Mouse (Mus musculus): ENCODE results near the gene Fryl. TPM values are rescaled to one million over a fixed set of nuclear protein-coding genes. Genes with fewer than 3 reads are reported as not detected.

The Fryl gene
- polyA plus RNA-seq, 1 experiment from 2014 or later, result 24.2 TPM

GRCm38 (mm10) chr5:73222397-73222796 is 34.0 kb downstream of the Fryl start:
- DNase-seq (ENCODE audit: low spot score), result peak; percentile 38
- no peaks in the 10 kb centered on the region for H3K27me3 ChIP-seq (ENCODE audit: control insufficient read depth, insufficient read depth, low read length)
- 46% methylated on average over 6 of the region's 6 CpGs for WGBS
- no peak overlapping the region for H3K4me3 ChIP-seq (ENCODE audit: low read depth, low read length)
- H3K4me1 ChIP-seq (ENCODE audit: control insufficient read depth, insufficient read depth, low read length), result no peaks in the 10 kb centered on the region
- no peak overlapping the region for H3K4me2 ChIP-seq (ENCODE audit: low read depth, severe bottlenecking)
- no peaks in the 10 kb centered on the region for H3K36me3 ChIP-seq (ENCODE audit: control insufficient read depth, insufficient read depth, low read length)
- H3K27ac ChIP-seq (replicated peaks; ENCODE audit: low read depth, low read length), result no peak overlapping the region
- no peak overlapping the region for H3K9ac ChIP-seq (ENCODE audit: low read length)
- ATAC-seq (ENCODE audit: insufficient number of reproducible peaks, low FRiP score, low TSS enrichment, low read depth), result no peak
- no peaks in the 10 kb centered on the region for H3K9me3 ChIP-seq (ENCODE audit: control insufficient read depth, low read length)

GRCm38 (mm10) chr5:73221826-73222225 is 34.6 kb downstream of the Fryl start:
- Histone ChIP-seq H3K36me3 (ENCODE audit: control insufficient read depth, insufficient read depth, low read length) (no peaks in the 10 kb centered on the region), H3K9ac (ENCODE audit: low read length) (no peak overlapping the region), H3K27me3 (ENCODE audit: control insufficient read depth, insufficient read depth, low read length) (no peaks in the 10 kb centered on the region), H3K4me2 (ENCODE audit: low read depth, severe bottlenecking) (no peak overlapping the region), H3K9me3 (ENCODE audit: control insufficient read depth, low read length) (no peaks in the 10 kb centered on the region), H3K4me1 (ENCODE audit: control insufficient read depth, insufficient read depth, low read length) (no peaks in the 10 kb centered on the region), H3K27ac (replicated peaks; ENCODE audit: low read depth, low read length) (no peak overlapping the region), H3K4me3 (ENCODE audit: low read depth, low read length) (no peak overlapping the region)
- DNase-seq (ENCODE audit: low spot score) (no peak), ATAC-seq (ENCODE audit: insufficient number of reproducible peaks, low FRiP score, low TSS enrichment, low read depth) (no peak)
- 78% methylated on average over 7 of the region's 7 CpGs for WGBS

- DNase-seq (ENCODE audit: low spot score) (no peak), ATAC-seq (ENCODE audit: insufficient number of reproducible peaks, low FRiP score, low TSS enrichment, low read depth) (no peak)
- H3K4me1 ChIP-seq (ENCODE audit: control insufficient read depth, insufficient read depth, low read length), result no peaks in the 10 kb centered on the region
- H3K9me3 ChIP-seq (ENCODE audit: control insufficient read depth, low read length), result no peaks in the 10 kb centered on the region
- WGBS, result 59% methylated on average over 3 of the region's 3 CpGs
- H3K4me2 ChIP-seq (ENCODE audit: low read depth, severe bottlenecking), result no peak overlapping the region
- H3K4me3 ChIP-seq (ENCODE audit: low read depth, low read length), result no peak overlapping the region
- no peak overlapping the region for H3K27ac ChIP-seq (replicated peaks; ENCODE audit: low read depth, low read length)
- H3K9ac ChIP-seq (ENCODE audit: low read length), result no peak overlapping the region
- no peaks in the 10 kb centered on the region for H3K27me3 ChIP-seq (ENCODE audit: control insufficient read depth, insufficient read depth, low read length)
- no peaks in the 10 kb centered on the region for H3K36me3 ChIP-seq (ENCODE audit: control insufficient read depth, insufficient read depth, low read length)
Measured at GRCm38 (mm10) chr5:73219716-73220115, 36.7 kb downstream of the Fryl start.

GRCm38 (mm10) chr5:73218065-73218464 is 38.4 kb downstream of the Fryl start:
- H3K36me3 ChIP-seq (ENCODE audit: control insufficient read depth, insufficient read depth, low read length), result no peaks in the 10 kb centered on the region
- H3K9ac ChIP-seq (ENCODE audit: low read length), result no peak overlapping the region
- H3K4me2 ChIP-seq (ENCODE audit: low read depth, severe bottlenecking), result no peak overlapping the region
- H3K9me3 ChIP-seq (ENCODE audit: control insufficient read depth, low read length), result no peaks in the 10 kb centered on the region
- WGBS, result 93% methylated on average over 4 of the region's 4 CpGs
- no peak for DNase-seq (ENCODE audit: low spot score)
- H3K4me1 ChIP-seq (ENCODE audit: control insufficient read depth, insufficient read depth, low read length), result no peaks in the 10 kb centered on the region
- H3K27ac ChIP-seq (replicated peaks; ENCODE audit: low read depth, low read length), result no peak overlapping the region
- no peak overlapping the region for H3K4me3 ChIP-seq (ENCODE audit: low read depth, low read length)
- no peak for ATAC-seq (ENCODE audit: insufficient number of reproducible peaks, low FRiP score, low TSS enrichment, low read depth)
- H3K27me3 ChIP-seq (ENCODE audit: control insufficient read depth, insufficient read depth, low read length), result no peaks in the 10 kb centered on the region

- Histone ChIP-seq H3K27me3 (ENCODE audit: control insufficient read depth, insufficient read depth, low read length) (no peaks in the 10 kb centered on the region), H3K36me3 (ENCODE audit: control insufficient read depth, insufficient read depth, low read length) (no peaks in the 10 kb centered on the region), H3K9me3 (ENCODE audit: control insufficient read depth, low read length) (no peaks in the 10 kb centered on the region), H3K27ac (replicated peaks; ENCODE audit: low read depth, low read length) (no peak overlapping the region), H3K4me2 (ENCODE audit: low read depth, severe bottlenecking) (no peak overlapping the region), H3K9ac (ENCODE audit: low read length) (no peak overlapping the region), H3K4me1 (ENCODE audit: control insufficient read depth, insufficient read depth, low read length) (no peaks in the 10 kb centered on the region), H3K4me3 (ENCODE audit: low read depth, low read length) (no peak overlapping the region)
- ATAC-seq (ENCODE audit: insufficient number of reproducible peaks, low FRiP score, low TSS enrichment, low read depth) (no peak), DNase-seq (ENCODE audit: low spot score) (no peak)
- 93% methylated on average over 1 of the region's 1 CpGs for WGBS
Measured at GRCm38 (mm10) chr5:73217116-73217515, 39.3 kb downstream of the Fryl start.

- H3K9ac ChIP-seq (ENCODE audit: low read length), result no peak overlapping the region
- no peaks in the 10 kb centered on the region for H3K9me3 ChIP-seq (ENCODE audit: control insufficient read depth, low read length)
- ATAC-seq (ENCODE audit: insufficient number of reproducible peaks, low FRiP score, low TSS enrichment, low read depth) (no peak), DNase-seq (ENCODE audit: low spot score) (no peak)
- no peaks in the 10 kb centered on the region for H3K27me3 ChIP-seq (ENCODE audit: control insufficient read depth, insufficient read depth, low read length)
- H3K4me1 ChIP-seq (ENCODE audit: control insufficient read depth, insufficient read depth, low read length), result no peaks in the 10 kb centered on the region
- H3K36me3 ChIP-seq (ENCODE audit: control insufficient read depth, insufficient read depth, low read length), result no peaks in the 10 kb centered on the region
- no peak overlapping the region for H3K4me2 ChIP-seq (ENCODE audit: low read depth, severe bottlenecking)
- no peak overlapping the region for H3K4me3 ChIP-seq (ENCODE audit: low read depth, low read length)
- 91% methylated on average over 9 of the region's 9 CpGs for WGBS
- H3K27ac ChIP-seq (replicated peaks; ENCODE audit: low read depth, low read length), result no peak overlapping the region
Measured at GRCm38 (mm10) chr5:73216014-73216413, 40.4 kb downstream of the Fryl start.

- 83% methylated on average over 9 of the region's 9 CpGs for WGBS
- peaks cover 5% of the 10 kb centered on the region; the same call in 1 of the 2 replicates for H3K36me3 ChIP-seq (ENCODE audit: control insufficient read depth, insufficient read depth, low read length)
- H3K4me3 ChIP-seq (ENCODE audit: low read depth, low read length), result no peak overlapping the region
- 0 out of 2 replicates have a peak, but pooled peaks cover 3% of the 10 kb centered on the region for H3K4me1 ChIP-seq (ENCODE audit: control insufficient read depth, insufficient read depth, low read length)
- DNase-seq (ENCODE audit: low spot score) (no peak), ATAC-seq (ENCODE audit: insufficient number of reproducible peaks, low FRiP score, low TSS enrichment, low read depth) (no peak)
- no peaks in the 10 kb centered on the region for H3K9me3 ChIP-seq (ENCODE audit: control insufficient read depth, low read length)
- H3K27me3 ChIP-seq (ENCODE audit: control insufficient read depth, insufficient read depth, low read length), result no peaks in the 10 kb centered on the region
- no peak overlapping the region for H3K9ac ChIP-seq (ENCODE audit: low read length)
- no peak overlapping the region for H3K27ac ChIP-seq (replicated peaks; ENCODE audit: low read depth, low read length)
- H3K4me2 ChIP-seq (ENCODE audit: low read depth, severe bottlenecking), result no peak overlapping the region
Measured at GRCm38 (mm10) chr5:73212446-73212845, 44.0 kb downstream of the Fryl start.

GRCm38 (mm10) chr5:73211961-73212360 is 44.5 kb downstream of the Fryl start:
- Histone ChIP-seq H3K9ac (ENCODE audit: low read length) (no peak overlapping the region), H3K27me3 (ENCODE audit: control insufficient read depth, insufficient read depth, low read length) (no peaks in the 10 kb centered on the region), H3K27ac (replicated peaks; ENCODE audit: low read depth, low read length) (no peak overlapping the region), H3K9me3 (ENCODE audit: control insufficient read depth, low read length) (no peaks in the 10 kb centered on the region), H3K4me1 (ENCODE audit: control insufficient read depth, insufficient read depth, low read length) (0 out of 2 replicates have a peak, but pooled peaks cover 3% of the 10 kb centered on the region), H3K4me2 (ENCODE audit: low read depth, severe bottlenecking) (no peak overlapping the region), H3K4me3 (ENCODE audit: low read depth, low read length) (no peak overlapping the region), H3K36me3 (ENCODE audit: control insufficient read depth, insufficient read depth, low read length) (peaks cover 5% of the 10 kb centered on the region; the same call in 1 of the 2 replicates)
- 93% methylated on average over 15 of the region's 15 CpGs for WGBS
- DNase-seq (ENCODE audit: low spot score) (no peak), ATAC-seq (ENCODE audit: insufficient number of reproducible peaks, low FRiP score, low TSS enrichment, low read depth) (no peak)

GRCm38 (mm10) chr5:73210971-73211315 is 45.5 kb downstream of the Fryl start:
- Histone ChIP-seq H3K4me1 (ENCODE audit: control insufficient read depth, insufficient read depth, low read length) (0 out of 2 replicates have a peak, but pooled peaks cover 3% of the 10 kb centered on the region), H3K27me3 (ENCODE audit: control insufficient read depth, insufficient read depth, low read length) (no peaks in the 10 kb centered on the region), H3K36me3 (ENCODE audit: control insufficient read depth, insufficient read depth, low read length) (peaks cover 5% of the 10 kb centered on the region; the same call in 1 of the 2 replicates), H3K9ac (ENCODE audit: low read length) (no peak overlapping the region), H3K4me3 (ENCODE audit: low read depth, low read length) (no peak overlapping the region), H3K4me2 (ENCODE audit: low read depth, severe bottlenecking) (no peak overlapping the region), H3K27ac (replicated peaks; ENCODE audit: low read depth, low read length) (no peak overlapping the region), H3K9me3 (ENCODE audit: control insufficient read depth, low read length) (no peaks in the 10 kb centered on the region)
- WGBS, result 95% methylated on average over 6 of the region's 6 CpGs
- ATAC-seq (ENCODE audit: insufficient number of reproducible peaks, low FRiP score, low TSS enrichment, low read depth) (no peak), DNase-seq (ENCODE audit: low spot score) (no peak)

Measured in limb, embryonic 11.5 days (tissue).